8 mouse cellular contexts compared by ENCODE assay signal in genomic region chr9:69856621-69857020, GRCm38 (mm10).
DNase-seq lines count a peak whose midpoint lies in the region; ATAC-seq and TF ChIP-seq lines count a peak whose summit lies in the region.

No protein-coding gene starts in this region.

- H3K36me3 ChIP-seq in lung, embryonic 14.5 days (ENCODE audit: insufficient read depth): no peaks in the 10 kb centered on the region
- no peaks in the 10 kb centered on the region for H3K36me3 ChIP-seq in myocyte (ENCODE audit: control insufficient read depth, insufficient read depth)

- no peaks in the 10 kb centered on the region for H3K9me3 ChIP-seq in lung, embryonic 14.5 days (ENCODE audit: low read depth, low read length)

- no peaks in the 10 kb centered on the region for H3K79me2 ChIP-seq in myocyte (ENCODE audit: control insufficient read depth, insufficient read depth)

- H3K9ac ChIP-seq in lung, embryonic 14.5 days: no peak overlapping the region

- no peaks in the 10 kb centered on the region for H3K4me1 ChIP-seq in lung, embryonic 14.5 days (ENCODE audit: insufficient read depth)
- no peaks in the 10 kb centered on the region for H3K4me1 ChIP-seq in lung, adult 2 months (ENCODE audit: control insufficient read depth, insufficient read depth, low read length)

- peak; percentile 2 for DNase-seq in adrenal gland, adult 8-10 months
- DNase-seq in adrenal gland, postnatal 4 days (ENCODE audit: low spot score in 2 of 2): no peak
- DNase-seq in lung, embryonic 14.5 days: peak; percentile 85
- DNase-seq in lung, adult 2 months: no peak
- DNase-seq in embryo, embryonic 10 days (ENCODE audit: low spot score): peak; percentile 80
- no peak for DNase-seq in right cerebral cortex, postnatal 10 days (ENCODE audit: low spot score in 2 of 2)

- TF ChIP-seq CTCF in lung, embryonic 14.5 days (IDR thresholded peaks at IDR 0.05; ENCODE audit: low read depth): no peak
- TF ChIP-seq CTCF in lung, adult 2 months (IDR thresholded peaks at IDR 0.05; ENCODE audit: insufficient read depth, low read length): no peak

- no peak overlapping the region for H3K27ac ChIP-seq in lung, embryonic 14.5 days (ENCODE audit: low read depth)

- H3K27me3 ChIP-seq in lung, embryonic 14.5 days (ENCODE audit: insufficient read depth, low read length): no peaks in the 10 kb centered on the region
- peaks cover 5% of the 10 kb centered on the region for H3K27me3 ChIP-seq in myocyte (ENCODE audit: control insufficient read depth, insufficient read depth, insufficient read length)

- TF ChIP-seq POLR2A in lung, adult 2 months (IDR thresholded peaks at IDR 0.05; ENCODE audit: borderline replicate concordance, extremely low read depth, low read depth, low read length): no peak
- no peak for TF ChIP-seq POLR2A in myocyte (IDR thresholded peaks at IDR 0.05; ENCODE audit: insufficient read length, low read depth)

- WGBS in lung, embryonic 14.5 days: 87% methylated on average over 7 of the region's 7 CpGs
- 89% methylated on average over 7 of the region's 7 CpGs for WGBS in lung, adult 2 months

- no peak for ATAC-seq in lung, embryonic 14.5 days (ENCODE audit: insufficient read depth)
- ATAC-seq in inflammation-experienced regulatory T-cells, adult 6 months: no peak

- no peak overlapping the region for H3ac ChIP-seq in myocyte (ENCODE audit: control insufficient read depth, insufficient read length)

- no peak overlapping the region for H3K4me2 ChIP-seq in lung, embryonic 14.5 days
- H3K4me2 ChIP-seq in myocyte (ENCODE audit: low read depth): no peak overlapping the region

- no peak overlapping the region for H3K4me3 ChIP-seq in lung, embryonic 14.5 days (ENCODE audit: low read depth, low read length)
- H3K4me3 ChIP-seq in lung, adult 2 months (replicated peaks; ENCODE audit: extremely low read depth, low read depth, low read length): no peak overlapping the region
- no peak overlapping the region for H3K4me3 ChIP-seq in myocyte

TF ChIP-seq in myocyte, 11 proteins besides CTCF, POLR2A, EP300 and RAD21:
- TF ChIP-seq MYOD1 (IDR thresholded peaks at IDR 0.05; ENCODE audit: control insufficient read depth in 1 of 3, insufficient read length in 2 of 3, low read depth in 2 of 3) (no peak), USF1 (IDR thresholded peaks at IDR 0.05; ENCODE audit: low read depth) (no peak), CEBPB (IDR thresholded peaks at IDR 0.05; ENCODE audit: insufficient read depth, poor library complexity, severe bottlenecking) (no peak), REST (IDR thresholded peaks at IDR 0.05; ENCODE audit: insufficient read depth, insufficient read length) (peak; percentile 76), TCF3 (IDR thresholded peaks at IDR 0.05; ENCODE audit: insufficient read length, low read depth) (no peak), SRF (IDR thresholded peaks at IDR 0.05; ENCODE audit: control insufficient read depth, insufficient read length, low read depth) (no peak)

Comparison
In these comparisons a context has a peak if more than half of its experiments do, and no peak if none do; other contexts are left out.
1. DNase-seq: peak in adrenal gland, adult 8-10 months (single experiment), lung, embryonic 14.5 days (single experiment) and embryo, embryonic 10 days (single experiment); none in adrenal gland, postnatal 4 days (0 of 2), lung, adult 2 months (single experiment) and right cerebral cortex, postnatal 10 days (0 of 2).